Comparison of ENCODE assay signal across 11 mouse cellular contexts in genomic region chr1:149832514-149832913, GRCm38 (mm10).
"Had no signal": no experiment of that assay in that cellular context is flagged by ENCODE, and none has a peak within 500 bp of the region (broad histone marks: within the 10 kb centered on the region; RNA-seq: fewer than 3 reads in every experiment).

No protein-coding gene starts in this region.

- DNase-seq: liver, embryonic 13.5 days; lung, adult 2 months; lung, postnatal 4 days; right cerebral cortex, postnatal 14 days; thymus, adult 2 months; thymus, postnatal 14 days; thymus, postnatal 4 days had no signal

- H3K4me2 ChIP-seq: limb, embryonic 13.5 days; liver, embryonic 13.5 days; midbrain, embryonic 11.5 days had no signal

- H3K27ac ChIP-seq: limb, embryonic 10.5 days; limb, embryonic 13.5 days; liver, embryonic 13.5 days; stomach, postnatal 0 days had no signal

- H3K36me3 ChIP-seq: limb, embryonic 10.5 days; limb, embryonic 13.5 days; liver, embryonic 13.5 days had no signal

- H3K9me3 ChIP-seq: limb, embryonic 10.5 days; limb, embryonic 13.5 days; liver, embryonic 13.5 days had no signal

- H3K9ac ChIP-seq: limb, embryonic 13.5 days; liver, embryonic 13.5 days had no signal

- H3K4me3 ChIP-seq: limb, embryonic 10.5 days; limb, embryonic 13.5 days; liver, embryonic 13.5 days had no signal

- H3K27me3 ChIP-seq: limb, embryonic 13.5 days; liver, embryonic 13.5 days had no signal

- H3K4me1 ChIP-seq: limb, embryonic 10.5 days; limb, embryonic 13.5 days; liver, embryonic 13.5 days had no signal
